Comparison of ENCODE assay signal across 9 mouse cellular contexts in genomic region chr11:31770881-31771280, GRCm38 (mm10).
A peak's percentile ranks its signal among the peaks of the same experiment; 100 is the strongest.
DNase-seq lines count a peak whose midpoint lies in the region; ATAC-seq lines count a peak whose summit lies in the region.
"Had no signal": no experiment of that assay in that cellular context is flagged by ENCODE, and none has a peak within 500 bp of the region (broad histone marks: within the 10 kb centered on the region; RNA-seq: fewer than 3 reads in every experiment).

No protein-coding gene starts in this region.

- H3K27ac ChIP-seq in forebrain, embryonic 12.5 days: peak overlapping the region; percentile 59; the same call in 1 of the 2 replicates
- H3K27ac ChIP-seq in liver, embryonic 16.5 days (ENCODE audit: low read length): peak overlapping the region; percentile 100
- H3K27ac ChIP-seq: lung, embryonic 15.5 days had no signal

- no peak for ATAC-seq in forebrain, embryonic 12.5 days (ENCODE audit: low FRiP score)
- no peak for ATAC-seq in liver, embryonic 16.5 days (ENCODE audit: low read depth)
- no peak for ATAC-seq in granulocyte monocyte progenitor cell, adult 5-6 weeks (replicated peaks; ENCODE audit: poor library complexity, severe bottlenecking)

- H3K36me3 ChIP-seq in forebrain, embryonic 12.5 days (replicated peaks): no peaks in the 10 kb centered on the region
- H3K36me3 ChIP-seq in liver, embryonic 16.5 days (ENCODE audit: control insufficient read depth, insufficient read depth): no peaks in the 10 kb centered on the region
- H3K36me3 ChIP-seq: lung, embryonic 15.5 days had no signal

- H3K9ac ChIP-seq in forebrain, embryonic 12.5 days: no peak overlapping the region
- H3K9ac ChIP-seq in liver, embryonic 16.5 days (ENCODE audit: low read depth, low read length): peak overlapping the region; percentile 75
- H3K9ac ChIP-seq: lung, embryonic 15.5 days had no signal

- peak; percentile 41 for DNase-seq in gastrocnemius, adult 18-20 months (ENCODE audit: low spot score)
- DNase-seq in gastrocnemius, postnatal 4 days (ENCODE audit: low spot score in 2 of 2): no peak
- DNase-seq in Muller cell, postnatal 12 days (ENCODE audit: inconsistent ontology term): peak; percentile 28
- peak; percentile 41 to 63 for DNase-seq in kidney, postnatal 25 days
- DNase-seq in embryo, embryonic 10 days (ENCODE audit: low spot score): no peak

- 69% methylated on average over 7 of the region's 7 CpGs for WGBS in forebrain, embryonic 12.5 days
- 83% methylated on average over 7 of the region's 7 CpGs for WGBS in liver, embryonic 16.5 days (ENCODE audit: insufficient replicate concordance)

- no peak overlapping the region for H3K4me2 ChIP-seq in forebrain, embryonic 12.5 days
- H3K4me2 ChIP-seq in liver, embryonic 16.5 days (ENCODE audit: low read depth, low read length): peak overlapping the region; percentile 63
- H3K4me2 ChIP-seq: lung, embryonic 15.5 days had no signal

- no peaks in the 10 kb centered on the region for H3K9me3 ChIP-seq in forebrain, embryonic 12.5 days
- peaks cover 6% of the 10 kb centered on the region; the same call in 1 of the 2 replicates for H3K9me3 ChIP-seq in liver, embryonic 16.5 days (replicated peaks; ENCODE audit: control insufficient read depth, low read length)
- H3K9me3 ChIP-seq: lung, embryonic 15.5 days had no signal

- H3K4me3 ChIP-seq in forebrain, embryonic 12.5 days (replicated peaks): no peak overlapping the region
- H3K4me3 ChIP-seq in liver, embryonic 16.5 days (ENCODE audit: low read depth, low read length): no peak overlapping the region
- H3K4me3 ChIP-seq: lung, embryonic 15.5 days had no signal

- peaks cover 25% of the 10 kb centered on the region for H3K4me1 ChIP-seq in forebrain, embryonic 12.5 days
- peaks cover 35% of the 10 kb centered on the region for H3K4me1 ChIP-seq in liver, embryonic 16.5 days (ENCODE audit: control insufficient read depth, low read depth, low read length)

- H3K27me3 ChIP-seq in forebrain, embryonic 12.5 days: no peaks in the 10 kb centered on the region
- H3K27me3 ChIP-seq in liver, embryonic 16.5 days (ENCODE audit: control insufficient read depth, insufficient read depth, low read depth, low read length): no peaks in the 10 kb centered on the region
- H3K27me3 ChIP-seq: lung, embryonic 15.5 days had no signal

Comparison
In these comparisons a context has a peak if more than half of its experiments do, and no peak if none do; other contexts are left out.
1. DNase-seq: peak in gastrocnemius, adult 18-20 months (single experiment), Muller cell, postnatal 12 days (single experiment) and kidney, postnatal 25 days (2 of 2); none in gastrocnemius, postnatal 4 days (0 of 2) and embryo, embryonic 10 days (single experiment).